Mouse (Mus musculus): ENCODE results near the gene Sppl2b.
"Not testable (repeated sequence)": the region's sequence is repeated elsewhere in the genome, so short reads cannot be mapped to it uniquely, and the experiment has no call there.

Gene Sppl2b

GRCm38 (mm10) chr10:80854913-80855748 lies at the start of gene Sppl2b, which contains the start of gene Lsm7:
Gene Sppl2b (plus strand): TSS chr10:80855275.
Gene Lsm7 (minus strand): TSS chr10:80855209.
- DNase-seq: peak; percentile 97

GRCm38 (mm10) chr10:80805322-80805721 lies 49.8 kb upstream of the Sppl2b start:
- DNase-seq: no peak

GRCm38 (mm10) chr10:80805925-80806324 lies 49.1 kb upstream of the Sppl2b start:
- peak; percentile 85 for DNase-seq

GRCm38 (mm10) chr10:80806341-80807056 lies 48.6 kb upstream of the Sppl2b start:
- DNase-seq: no peak

GRCm38 (mm10) chr10:80807057-80807627 lies 47.9 kb upstream of the Sppl2b start:
- peak; percentile 66 for DNase-seq

GRCm38 (mm10) chr10:80808099-80808984 lies 46.7 kb upstream of the Sppl2b start:
- DNase-seq: no peak

- no peak for DNase-seq
Measured at GRCm38 (mm10) chr10:80808985-80809632, 46.0 kb upstream of the Sppl2b start.

- DNase-seq: no peak
Measured at GRCm38 (mm10) chr10:80810084-80810483, 45.0 kb upstream of the Sppl2b start.

GRCm38 (mm10) chr10:80812391-80813041 lies 42.6 kb upstream of the Sppl2b start:
- DNase-seq: no peak

- DNase-seq: no peak
Measured at GRCm38 (mm10) chr10:80813366-80813765, 41.7 kb upstream of the Sppl2b start, which contains the start of gene Jsrp1. Gene Jsrp1 (minus strand): TSS chr10:80813498.

GRCm38 (mm10) chr10:80814800-80815199 lies 40.3 kb upstream of the Sppl2b start:
- DNase-seq: no peak

- not testable (repeated sequence) for DNase-seq
Measured at GRCm38 (mm10) chr10:80816303-80816702, 38.8 kb upstream of the Sppl2b start.

- no peak for DNase-seq
Measured at GRCm38 (mm10) chr10:80817164-80817563, 37.9 kb upstream of the Sppl2b start.

- DNase-seq: not testable (repeated sequence)
Measured at GRCm38 (mm10) chr10:80817955-80818354, 37.1 kb upstream of the Sppl2b start.

GRCm38 (mm10) chr10:80818599-80819281 lies 36.3 kb upstream of the Sppl2b start:
- peak; percentile 92 for DNase-seq

GRCm38 (mm10) chr10:80819406-80819805 lies 35.7 kb upstream of the Sppl2b start:
- peak; percentile 35 for DNase-seq

GRCm38 (mm10) chr10:80821991-80822390 lies 33.1 kb upstream of the Sppl2b start:
- DNase-seq: peak; percentile 40

- peak; percentile 78 for DNase-seq
Measured at GRCm38 (mm10) chr10:80822528-80822927, 32.5 kb upstream of the Sppl2b start.

GRCm38 (mm10) chr10:80823316-80823715 lies 31.8 kb upstream of the Sppl2b start:
- DNase-seq: no peak

GRCm38 (mm10) chr10:80823847-80824643 lies 31.0 kb upstream of the Sppl2b start:
- DNase-seq: peak; percentile 54

All from liver (tissue).